Mouse (Mus musculus): Measurements from ENCODE around the gene Ephb2.

- TF ChIP-seq EP300 (IDR thresholded peaks at IDR 0.05; ENCODE audit: low read depth): no peak
- no peak for TF ChIP-seq CTCF (IDR thresholded peaks at IDR 0.05; ENCODE audit: low read depth)
These were observed 29.1 kb upstream of the Ephb2 start for GRCm38 (mm10) chr4:136864751-136865470.
